Mouse (Mus musculus) stomach, embryonic 16.5 days (tissue): ENCODE data around the gene Jhy. TPM values are rescaled to one million over a fixed set of nuclear protein-coding genes. Genes with fewer than 3 reads are reported as not detected.

Experiments
- ATAC-seq: fragments of 200-750 bp; cut with Nextera tagmentation; 2 replicates; pipeline ENCODE4 v1.8.0; 2017; ENCODE audit warnings: moderate number of reproducible peaks, moderate TSS enrichment; ENCODE audit not compliant: insufficient read depth, low FRiP score
- H3K27ac ChIP-seq: fragments of 300-500 bp; sonication (generic); 2 replicates; pipeline ENCODE4 v1.5.1; 2014; ENCODE audit warnings: low read length
- H3K27me3 ChIP-seq: fragments of 300-500 bp; sonication (generic); 2 replicates; pipeline ENCODE4 v1.6.1; 2014; ENCODE audit warnings: low read length, control low read depth, mixed read lengths; ENCODE audit not compliant: control insufficient read depth, insufficient read depth
- H3K36me3 ChIP-seq: fragments of 300-500 bp; sonication (generic); 2 replicates; pipeline ENCODE4 v1.6.1; 2014; ENCODE audit warnings: low read length; ENCODE audit not compliant: control insufficient read depth, insufficient read depth
- H3K4me1 ChIP-seq: fragments of 300-500 bp; sonication (generic); 2 replicates; pipeline ENCODE4 v1.6.1; 2014; ENCODE audit warnings: low read length, control low read depth, mixed read lengths; ENCODE audit not compliant: control insufficient read depth, insufficient read depth
- H3K4me2 ChIP-seq: fragments of 300-500 bp; sonication (generic); 2 replicates; pipeline ENCODE4 v1.6.1; 2014; ENCODE audit warnings: low read depth, low read length, mixed read lengths
- H3K4me3 ChIP-seq: fragments of 300-500 bp; sonication (generic); replicated peaks from 2 replicates; pipeline ENCODE4 v1.5.1; 2014; ENCODE audit warnings: mild to moderate bottlenecking, low read length
- H3K9ac ChIP-seq: fragments of 300-500 bp; sonication (generic); 2 replicates; pipeline ENCODE4 v1.6.1; 2014; ENCODE audit warnings: low read length
- H3K9me3 ChIP-seq: fragments of 300-500 bp; sonication (generic); replicated peaks from 2 replicates; pipeline ENCODE4 v1.6.1; 2016; ENCODE audit warnings: low read length, control low read depth; ENCODE audit not compliant: control insufficient read depth
- WGBS: fragments of 180-500 bp; shearing (Covaris S2); extraction: QIAGEN DNeasy Blood & Tissue Kit; methylation state at CpG from one replicate; pipeline ENCODE4 v1.1.7; 2014; 5-methylcytosine and 5-hydroxymethylcytosine counted together
- polyA plus RNA-seq: library from polyadenylated mRNA; unstranded; fragments of >200 nt; fragmentation: Nextera tagmentation; extraction: Ambion mirVana; gene quantifications from 2 replicates; pipeline ENCODE4 v1.2.1, GENCODE M21; 2015

Jhy gene
- not detected in 2 replicates for polyA plus RNA-seq

DNA sequence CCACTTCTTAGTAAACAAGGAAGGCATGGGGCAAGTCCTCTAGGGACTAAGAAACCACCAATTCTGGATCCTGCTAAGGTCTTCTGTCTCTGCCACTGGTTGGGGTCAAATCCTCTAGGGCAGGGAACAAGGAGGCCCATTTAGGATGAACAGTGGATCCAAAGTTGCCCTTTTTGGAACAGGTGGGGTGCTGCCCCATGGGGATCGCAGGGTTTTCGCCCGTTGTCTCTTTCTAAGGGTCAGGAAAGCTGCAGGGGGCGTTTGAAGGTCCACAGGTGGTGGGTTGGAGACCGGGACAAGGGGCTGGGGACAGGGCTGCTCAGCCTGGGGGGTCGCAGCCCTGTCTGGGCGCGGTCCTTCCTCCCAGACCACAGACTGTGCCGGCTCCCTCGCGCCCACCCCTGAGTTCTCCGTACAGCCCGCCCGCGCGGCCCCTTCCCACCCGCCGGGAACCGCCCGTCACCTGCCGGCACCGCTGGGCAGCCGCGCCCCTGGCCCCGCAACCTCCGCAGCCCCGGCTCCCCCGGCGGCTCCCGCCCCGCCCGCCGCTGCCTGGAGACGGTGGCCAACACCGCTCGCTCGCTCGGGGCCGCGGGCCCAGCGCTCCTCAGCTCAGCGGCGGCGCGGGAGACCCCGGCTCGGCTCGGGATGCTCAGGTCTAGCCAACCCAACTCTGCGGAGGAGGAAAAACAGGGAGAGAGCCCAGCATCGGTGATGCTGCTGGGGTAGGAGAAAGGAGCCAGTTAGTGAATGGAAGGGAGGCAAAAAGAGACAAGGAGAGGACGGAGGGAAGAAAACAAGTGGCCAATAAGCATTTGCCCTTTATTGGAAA lies at the start of gene Jhy:
TSS of gene Jhy (minus strand) at position 533 of the 832 bp plus-strand sequence.
- Histone ChIP-seq H3K27me3 (peaks cover 14% of the 10 kb centered on the region), H3K4me1 (peaks cover 3% of the 10 kb centered on the region), H3K36me3 (no peaks in the 10 kb centered on the region), H3K9me3 (no peaks in the 10 kb centered on the region), H3K4me2 (peak within 1 kb of the TSS; percentile 77), H3K27ac (no peak within 1 kb of the TSS), H3K9ac (peak within 1 kb of the TSS; percentile 36; the same call in 1 of the 2 replicates), H3K4me3 (peak within 1 kb of the TSS; percentile 42)
- 2% methylated on average over 50 of the region's 51 CpGs for WGBS
- ATAC-seq: peak; percentile 60

- no peak overlapping the region for H3K4me2 ChIP-seq
- H3K4me1 ChIP-seq: no peaks in the 10 kb centered on the region
- H3K27me3 ChIP-seq: no peaks in the 10 kb centered on the region
- no peaks in the 10 kb centered on the region for H3K36me3 ChIP-seq
- no peaks in the 10 kb centered on the region for H3K9me3 ChIP-seq
- H3K27ac ChIP-seq: no peak overlapping the region
- H3K9ac ChIP-seq: no peak overlapping the region
- no peak for ATAC-seq
- WGBS: 89% methylated on average over 5 of the region's 5 CpGs
- H3K4me3 ChIP-seq: no peak overlapping the region
Measured at GRCm38 (mm10) chr9:41012456-41012855, 48.5 kb upstream of the Jhy start.

DNA sequence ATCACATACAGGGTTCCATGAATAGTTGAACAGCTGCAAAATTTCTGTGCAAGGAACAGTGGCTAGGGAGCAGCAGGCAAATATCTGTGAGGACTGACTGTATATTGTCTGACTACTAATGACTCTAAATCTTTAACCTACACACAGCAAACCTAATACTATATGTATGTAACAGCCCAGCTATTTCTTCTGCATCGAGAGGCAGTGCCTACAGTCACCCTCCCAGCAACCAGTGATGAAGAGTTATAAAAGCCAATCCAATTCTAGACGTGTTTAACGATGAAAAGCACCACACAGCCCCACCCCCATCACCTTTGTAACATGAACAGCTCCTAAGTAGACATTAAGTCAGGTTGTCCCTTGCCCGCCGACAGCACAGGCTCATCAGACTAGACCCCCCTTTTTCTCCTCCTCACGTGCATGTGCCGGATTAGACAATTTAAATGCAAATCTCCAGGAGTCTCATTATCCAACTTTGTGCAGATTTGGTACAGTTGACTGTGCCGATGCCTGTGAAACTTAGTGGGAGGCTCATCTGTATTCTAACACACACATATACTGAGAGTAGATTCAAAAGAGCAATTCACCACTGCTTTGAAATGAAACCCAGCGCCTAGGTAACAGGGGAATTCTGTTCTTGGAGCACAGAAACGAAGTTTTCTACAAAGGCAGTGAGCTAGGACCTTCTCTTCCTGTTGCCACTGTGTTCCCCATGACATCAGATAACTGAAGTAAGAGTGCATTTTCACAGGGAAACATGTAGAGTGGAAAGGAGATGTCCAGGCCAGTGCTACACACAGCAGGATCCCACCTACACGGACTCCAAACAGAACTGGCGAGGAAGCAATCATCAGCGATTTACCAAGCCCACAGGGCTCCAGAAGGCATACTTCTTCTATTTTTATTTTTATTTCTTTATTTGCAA lies 47.9 kb upstream of the Jhy start:
- 74% methylated on average over 13 of the region's 13 CpGs for WGBS

DNA sequence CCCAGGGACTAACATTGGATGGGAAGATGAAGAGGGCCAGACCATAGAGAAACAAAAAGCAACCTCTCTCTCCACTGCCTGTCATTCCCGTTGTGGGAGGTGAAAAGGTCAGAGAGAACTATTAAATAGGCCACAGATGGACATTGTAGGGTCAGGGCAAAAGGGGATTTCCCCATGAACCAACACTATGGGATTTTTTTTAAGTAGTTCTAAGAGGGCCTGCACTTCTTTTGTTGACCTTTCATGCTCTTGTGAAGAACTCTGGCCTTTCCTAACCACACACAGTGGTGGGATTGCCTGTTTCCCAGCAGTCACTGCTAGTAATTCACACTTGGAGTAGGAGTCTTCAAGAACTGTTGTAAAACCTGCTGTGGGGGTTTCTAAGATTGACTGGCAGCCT lies 43.9 kb upstream of the Jhy start:
- H3K9ac ChIP-seq: no peak overlapping the region
- no peaks in the 10 kb centered on the region for H3K27me3 ChIP-seq
- H3K4me2 ChIP-seq: no peak overlapping the region
- no peaks in the 10 kb centered on the region for H3K9me3 ChIP-seq
- H3K4me3 ChIP-seq: no peak overlapping the region
- ATAC-seq: no peak
- H3K27ac ChIP-seq: no peak overlapping the region
- no peaks in the 10 kb centered on the region for H3K36me3 ChIP-seq
- H3K4me1 ChIP-seq: no peaks in the 10 kb centered on the region
- 21% methylated on average over 1 of the region's 1 CpGs for WGBS

More for the DNA sequence above, 47.9 kb upstream of the Jhy start:
- no peaks in the 10 kb centered on the region for H3K36me3 ChIP-seq
- no peak overlapping the region for H3K4me3 ChIP-seq
- H3K9ac ChIP-seq: no peak overlapping the region
- no peak overlapping the region for H3K4me2 ChIP-seq
- H3K9me3 ChIP-seq: no peaks in the 10 kb centered on the region
- no peaks in the 10 kb centered on the region for H3K4me1 ChIP-seq
- no peak for ATAC-seq
- no peaks in the 10 kb centered on the region for H3K27me3 ChIP-seq
- no peak overlapping the region for H3K27ac ChIP-seq

- ATAC-seq: no peak
- no peak within 1 kb of the TSS for H3K4me3 ChIP-seq
- H3K9me3 ChIP-seq: no peaks in the 10 kb centered on the region
- 38% methylated on average over 4 of the region's 4 CpGs for WGBS
- no peaks in the 10 kb centered on the region for H3K4me1 ChIP-seq
- H3K27ac ChIP-seq: no peak within 1 kb of the TSS
- no peaks in the 10 kb centered on the region for H3K27me3 ChIP-seq
- H3K36me3 ChIP-seq: no peaks in the 10 kb centered on the region
- no peak within 1 kb of the TSS for H3K9ac ChIP-seq
- no peak within 1 kb of the TSS for H3K4me2 ChIP-seq
Measured at GRCm38 (mm10) chr9:41004415-41004814, 40.5 kb upstream of the Jhy start, which contains the start of gene Crtam. Crtam (minus strand) TSS chr9:41004628.

DNA sequence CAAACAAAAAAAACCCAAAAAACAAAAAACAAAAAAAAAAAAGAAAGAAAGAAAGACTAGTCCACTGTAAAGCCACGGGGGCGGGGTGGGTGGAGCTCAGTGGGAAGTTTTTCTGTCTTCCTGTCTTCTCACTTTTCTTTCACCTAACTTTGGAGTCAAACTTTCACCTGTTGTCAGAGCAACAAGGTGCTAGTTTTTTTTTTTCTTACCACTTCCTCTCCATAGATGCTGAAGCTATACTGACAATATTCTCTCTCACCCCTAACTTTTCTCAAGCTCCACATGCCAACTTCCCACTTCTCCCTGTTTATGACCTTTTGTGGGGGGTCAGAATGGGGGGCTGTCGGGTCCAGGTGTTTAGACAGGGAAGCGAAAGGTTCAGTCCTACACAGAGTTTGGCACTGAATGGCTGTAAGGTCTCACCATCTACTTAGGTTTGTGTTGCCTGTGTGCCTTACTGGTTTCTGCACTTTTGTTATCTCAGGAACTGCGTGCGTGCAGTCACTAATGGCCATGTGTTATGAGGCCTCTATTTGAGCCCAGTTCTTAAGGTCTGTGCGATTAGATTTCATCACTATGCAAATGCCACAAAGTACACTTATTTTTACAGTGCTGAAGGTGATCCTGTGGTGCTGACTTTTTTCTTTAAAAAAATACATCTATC lies 33.3 kb upstream of the Jhy start:
- H3K4me3 ChIP-seq: no peak overlapping the region
- 73% methylated on average over 7 of the region's 7 CpGs for WGBS
- no peaks in the 10 kb centered on the region for H3K36me3 ChIP-seq
- ATAC-seq: no peak
- H3K27me3 ChIP-seq: no peaks in the 10 kb centered on the region
- no peak overlapping the region for H3K9ac ChIP-seq
- no peaks in the 10 kb centered on the region for H3K9me3 ChIP-seq
- H3K27ac ChIP-seq: no peak overlapping the region
- no peaks in the 10 kb centered on the region for H3K4me1 ChIP-seq
- H3K4me2 ChIP-seq: no peak overlapping the region

DNA sequence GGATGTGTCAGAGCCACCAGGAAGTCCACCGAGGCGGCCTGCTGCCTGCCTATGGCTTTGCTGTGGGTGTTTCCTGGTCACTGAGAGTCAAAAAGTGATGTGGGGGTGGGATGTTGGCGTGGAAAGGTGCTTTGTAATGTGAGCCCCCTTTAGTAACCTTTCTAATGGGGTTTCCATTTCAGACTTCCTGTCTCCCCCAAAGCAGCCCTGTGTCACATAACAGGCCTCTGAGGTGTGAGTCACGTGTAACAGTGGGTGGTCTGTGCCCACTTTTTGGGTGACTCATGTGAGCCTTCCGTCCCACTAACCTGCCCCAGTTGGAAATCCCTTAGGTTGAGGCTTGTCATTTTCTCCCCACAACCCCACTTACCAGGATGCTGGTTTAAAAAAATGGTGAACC lies 30.2 kb upstream of the Jhy start:
- ATAC-seq: no peak
- WGBS: 69% methylated on average over 5 of the region's 5 CpGs
- Histone ChIP-seq H3K36me3 (no peaks in the 10 kb centered on the region), H3K27ac (no peak overlapping the region), H3K4me1 (no peaks in the 10 kb centered on the region), H3K9ac (no peak overlapping the region), H3K27me3 (no peaks in the 10 kb centered on the region), H3K9me3 (no peaks in the 10 kb centered on the region), H3K4me2 (no peak overlapping the region), H3K4me3 (no peak overlapping the region)

DNA sequence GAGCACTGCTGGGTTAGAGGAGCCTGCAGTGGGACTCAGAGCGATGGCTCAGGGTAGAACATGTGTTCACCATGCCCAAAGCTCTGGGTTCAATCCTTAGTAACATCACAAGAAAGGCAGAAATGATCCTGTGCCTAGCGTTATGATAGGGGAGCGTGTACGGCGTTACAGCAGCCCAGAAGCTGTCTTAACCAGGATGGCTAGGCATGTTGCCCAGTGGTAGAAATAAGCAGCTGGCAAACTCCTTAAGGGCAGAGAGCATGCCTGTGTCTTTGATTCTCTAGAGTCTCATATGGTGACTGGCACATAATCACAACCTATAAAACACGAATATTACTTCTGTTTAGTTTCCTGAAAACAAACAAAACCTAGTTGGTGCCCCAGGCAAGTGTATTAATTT lies 27.6 kb upstream of the Jhy start:
- Histone ChIP-seq H3K27me3 (no peaks in the 10 kb centered on the region), H3K4me1 (no peaks in the 10 kb centered on the region), H3K9ac (no peak overlapping the region), H3K36me3 (no peaks in the 10 kb centered on the region), H3K4me3 (no peak overlapping the region), H3K27ac (no peak overlapping the region), H3K9me3 (no peaks in the 10 kb centered on the region), H3K4me2 (no peak overlapping the region)
- ATAC-seq: no peak
- WGBS: 83% methylated on average over 6 of the region's 6 CpGs
